Mouse (Mus musculus): ENCODE measurements around the gene Colgalt1. TPM values are rescaled to one million over a fixed set of nuclear protein-coding genes. Genes with fewer than 3 reads are reported as not detected.

Colgalt1 gene
- polyA plus RNA-seq, 2 experiments: 20.7 to 31.4 TPM

- Histone ChIP-seq H3K9ac (replicated peaks) (no peak overlapping the region), H3K4me3 (ENCODE audit: insufficient read depth in 1 of 2, low read depth in 2 of 2, low read length in 2 of 2) (peak overlapping the region; percentile 43 to 51)
Observed at GRCm38 (mm10) chr8:71670621-71671548, 60.1 kb downstream of the Colgalt1 start.

GRCm38 (mm10) chr8:71671549-71671965, 60.8 kb downstream of the Colgalt1 start, which contains the start of gene Unc13a:
Gene Unc13a (minus strand): TSS chr8:71671757.
- DNase-seq (ENCODE audit: low read depth in 3 of 3, low spot score in 3 of 3) (peak; percentile 64 to 65 (median 64)), ATAC-seq (ENCODE audit: insufficient read depth) (peak; percentile 61)
- Histone ChIP-seq H3K27ac (no peak within 1 kb of the TSS), H3K36me3 (replicated peaks; ENCODE audit: control insufficient read depth, insufficient read depth, low read depth) (no peaks in the 10 kb centered on the region), H3K9me3 (ENCODE audit: control insufficient read depth, low read length) (no peaks in the 10 kb centered on the region), H3K4me2 (ENCODE audit: low read depth) (peak within 1 kb of the TSS; percentile 66), H3K9ac (replicated peaks) (no peak within 1 kb of the TSS), H3K4me3 (ENCODE audit: insufficient read depth in 1 of 2, low read depth in 2 of 2, low read length in 2 of 2) (peak within 1 kb of the TSS; percentile 43 to 51), H3K27me3 (ENCODE audit: control insufficient read depth, insufficient read depth, low read length) (peaks cover 32% of the 10 kb centered on the region), H3K4me1 (replicated peaks; ENCODE audit: control insufficient read depth in 2 of 2, insufficient read depth in 2 of 2, low read length in 1 of 2) (peaks cover 4 to 14% of the 10 kb centered on the region in 2 experiments)
- TF ChIP-seq EP300 (IDR thresholded peaks at IDR 0.05; ENCODE audit: low read depth): no peak
- whole genome bisulfite sequencing (ENCODE audit: insufficient replicate concordance): under 1% methylated on average over 42 of the region's 42 CpGs

More at GRCm38 (mm10) chr8:71670621-71671548, 60.1 kb downstream of the Colgalt1 start:
- H3K27ac ChIP-seq: no peak overlapping the region
- H3K4me2 ChIP-seq (ENCODE audit: low read depth): peak overlapping the region; percentile 66
- ATAC-seq (ENCODE audit: insufficient read depth) (peak; percentile 29; the same call in 1 of the 2 replicates), DNase-seq (ENCODE audit: low read depth in 3 of 3, low spot score in 3 of 3) (no peak)
- H3K9me3 ChIP-seq (ENCODE audit: control insufficient read depth, low read length): no peaks in the 10 kb centered on the region
- H3K4me1 ChIP-seq (replicated peaks; ENCODE audit: control insufficient read depth in 2 of 2, insufficient read depth in 2 of 2, low read length in 1 of 2): peaks cover 4 to 14% of the 10 kb centered on the region in 2 experiments
- H3K36me3 ChIP-seq (replicated peaks; ENCODE audit: control insufficient read depth, insufficient read depth, low read depth): no peaks in the 10 kb centered on the region
- H3K27me3 ChIP-seq (ENCODE audit: control insufficient read depth, insufficient read depth, low read length): peaks cover 32% of the 10 kb centered on the region
- TF ChIP-seq EP300 (IDR thresholded peaks at IDR 0.05; ENCODE audit: low read depth) (no peak), CTCF (IDR thresholded peaks at IDR 0.05; ENCODE audit: low read depth) (no peak)
- under 1% methylated on average over 60 of the region's 64 CpGs for WGBS (ENCODE audit: insufficient replicate concordance)

- H3K4me3 ChIP-seq (ENCODE audit: insufficient read depth in 1 of 2, low read depth in 2 of 2, low read length in 2 of 2): no peak overlapping the region; a peak in 1 of 4 replicates
Observed at GRCm38 (mm10) chr8:71672168-71672735, 61.5 kb downstream of the Colgalt1 start.

GRCm38 (mm10) chr8:71674071-71674470, 63.3 kb downstream of the Colgalt1 start:
- peaks cover 13 to 21% of the 10 kb centered on the region in 2 experiments for H3K4me1 ChIP-seq (replicated peaks; ENCODE audit: control insufficient read depth in 2 of 2, insufficient read depth in 2 of 2, low read length in 1 of 2)
- H3K27ac ChIP-seq: no peak overlapping the region
- no peak for TF ChIP-seq CTCF (IDR thresholded peaks at IDR 0.05; ENCODE audit: low read depth)
- ATAC-seq (ENCODE audit: insufficient read depth) (no peak), DNase-seq (ENCODE audit: low read depth in 3 of 3, low spot score in 3 of 3) (no peak)
- H3K36me3 ChIP-seq (replicated peaks; ENCODE audit: control insufficient read depth, insufficient read depth, low read depth): no peaks in the 10 kb centered on the region
- H3K27me3 ChIP-seq (ENCODE audit: control insufficient read depth, insufficient read depth, low read length): peaks cover 23% of the 10 kb centered on the region
- H3K4me3 ChIP-seq (ENCODE audit: insufficient read depth in 1 of 2, low read depth in 2 of 2, low read length in 2 of 2): no peak overlapping the region
- no peak overlapping the region for H3K9ac ChIP-seq (replicated peaks)
- H3K9me3 ChIP-seq (ENCODE audit: control insufficient read depth, low read length): no peaks in the 10 kb centered on the region
- 66% methylated on average over 2 of the region's 2 CpGs for WGBS (ENCODE audit: insufficient replicate concordance)
- no peak overlapping the region for H3K4me2 ChIP-seq (ENCODE audit: low read depth)

More at GRCm38 (mm10) chr8:71672168-71672735, 61.5 kb downstream of the Colgalt1 start:
- no peak for ATAC-seq (ENCODE audit: insufficient read depth)
- WGBS (ENCODE audit: insufficient replicate concordance): 56% methylated on average over 6 of the region's 6 CpGs
- H3K9me3 ChIP-seq (ENCODE audit: control insufficient read depth, low read length): no peaks in the 10 kb centered on the region
- H3K27ac ChIP-seq: no peak overlapping the region
- H3K9ac ChIP-seq (replicated peaks): no peak overlapping the region
- H3K4me2 ChIP-seq (ENCODE audit: low read depth): peak overlapping the region; percentile 66
- peaks cover 32% of the 10 kb centered on the region for H3K27me3 ChIP-seq (ENCODE audit: control insufficient read depth, insufficient read depth, low read length)
- no peaks in the 10 kb centered on the region for H3K36me3 ChIP-seq (replicated peaks; ENCODE audit: control insufficient read depth, insufficient read depth, low read depth)
- no peak for TF ChIP-seq EP300 (IDR thresholded peaks at IDR 0.05; ENCODE audit: low read depth)
- TF ChIP-seq CTCF (IDR thresholded peaks at IDR 0.05; ENCODE audit: low read depth): no peak
- peaks cover 8 to 20% of the 10 kb centered on the region in 2 experiments for H3K4me1 ChIP-seq (replicated peaks; ENCODE audit: control insufficient read depth in 2 of 2, insufficient read depth in 2 of 2, low read length in 1 of 2)
- no peak for DNase-seq (ENCODE audit: low read depth in 3 of 3, low spot score in 3 of 3)

Small RNAs within 50 kb of the gene (microRNA-seq; reads per million reads assigned to microRNA genes)
- not detected for gene Mir6769b

Other genes starting within 250 kb of the Colgalt1 start
- 41.9 and 57.2 TPM in 2 replicates for gene Use1, start 244.2 kb upstream of the Colgalt1 start, polyA plus RNA-seq (2012; rRNA removed)
- 46.5 and 48.2 TPM in 2 replicates for gene Use1, start 244.2 kb upstream of the Colgalt1 start, polyA plus RNA-seq (2014; fragmentation: Nextera tagmentation; extraction: Ambion mirVana)
- gene Ocel1, start 239.7 kb upstream of the Colgalt1 start, polyA plus RNA-seq (2012; rRNA removed): 2.8 and 3.1 TPM in 2 replicates
- gene Ocel1, start 239.7 kb upstream of the Colgalt1 start, polyA plus RNA-seq (2014; fragmentation: Nextera tagmentation; extraction: Ambion mirVana): 1.9 and 2.8 TPM in 2 replicates
- gene Nr2f6, start 229.0 kb upstream of the Colgalt1 start, polyA plus RNA-seq (2012; rRNA removed): 20.8 and 23.4 TPM in 2 replicates
- 19.1 and 22.4 TPM in 2 replicates for gene Nr2f6, start 229.0 kb upstream of the Colgalt1 start, polyA plus RNA-seq (2014; fragmentation: Nextera tagmentation; extraction: Ambion mirVana)
- 3.1 and 3.5 TPM in 2 replicates for gene Ushbp1, start 215.2 kb upstream of the Colgalt1 start, polyA plus RNA-seq (2012; rRNA removed)
- 1.5 and 1.9 TPM in 2 replicates for gene Ushbp1, start 215.2 kb upstream of the Colgalt1 start, polyA plus RNA-seq (2014; fragmentation: Nextera tagmentation; extraction: Ambion mirVana)
- gene Babam1, start 214.1 kb upstream of the Colgalt1 start, polyA plus RNA-seq (2012; rRNA removed): 53.6 and 61.2 TPM in 2 replicates
- gene Babam1, start 214.1 kb upstream of the Colgalt1 start, polyA plus RNA-seq (2014; fragmentation: Nextera tagmentation; extraction: Ambion mirVana): 50.6 and 52.3 TPM in 2 replicates
- gene Ankle1, start 205.0 kb upstream of the Colgalt1 start, polyA plus RNA-seq (2012; rRNA removed): 52.5 and 58.0 TPM in 2 replicates
- gene Ankle1, start 205.0 kb upstream of the Colgalt1 start, polyA plus RNA-seq (2014; fragmentation: Nextera tagmentation; extraction: Ambion mirVana): 17.8 and 19.0 TPM in 2 replicates
- 6.6 and 7.5 TPM in 2 replicates for gene Abhd8, start 147.3 kb upstream of the Colgalt1 start, polyA plus RNA-seq (2012; rRNA removed)
- 5.3 and 6.8 TPM in 2 replicates for gene Abhd8, start 147.3 kb upstream of the Colgalt1 start, polyA plus RNA-seq (2014; fragmentation: Nextera tagmentation; extraction: Ambion mirVana)
- gene Mrpl34, start 146.0 kb upstream of the Colgalt1 start, polyA plus RNA-seq (2012; rRNA removed): 45.8 and 73.0 TPM in 2 replicates
- gene Mrpl34, start 146.0 kb upstream of the Colgalt1 start, polyA plus RNA-seq (2014; fragmentation: Nextera tagmentation; extraction: Ambion mirVana): 109 and 114 TPM in 2 replicates
- gene Dda1, start 141.8 kb upstream of the Colgalt1 start, polyA plus RNA-seq (2012; rRNA removed): 24.8 and 25.4 TPM in 2 replicates
- gene Dda1, start 141.8 kb upstream of the Colgalt1 start, polyA plus RNA-seq (2014; fragmentation: Nextera tagmentation; extraction: Ambion mirVana): 34.4 and 36.9 TPM in 2 replicates
- gene Ano8, start 125.0 kb upstream of the Colgalt1 start, polyA plus RNA-seq (2012; rRNA removed): 1.4 and 1.7 TPM in 2 replicates
- 0.14 and 0.15 TPM in 2 replicates for gene Ano8, start 125.0 kb upstream of the Colgalt1 start, polyA plus RNA-seq (2014; fragmentation: Nextera tagmentation; extraction: Ambion mirVana)
- gene Gtpbp3, start 122.9 kb upstream of the Colgalt1 start, polyA plus RNA-seq (2012; rRNA removed): 9.2 and 10.0 TPM in 2 replicates
- gene Gtpbp3, start 122.9 kb upstream of the Colgalt1 start, polyA plus RNA-seq (2014; fragmentation: Nextera tagmentation; extraction: Ambion mirVana): 1.3 and 1.8 TPM in 2 replicates
- gene Plvap, start 99.2 kb upstream of the Colgalt1 start, polyA plus RNA-seq (2012; rRNA removed): 15.4 and 16.8 TPM in 2 replicates
- gene Plvap, start 99.2 kb upstream of the Colgalt1 start, polyA plus RNA-seq (2014; fragmentation: Nextera tagmentation; extraction: Ambion mirVana): 15.9 and 18.4 TPM in 2 replicates
- gene Ccdc194, start 85.3 kb upstream of the Colgalt1 start, polyA plus RNA-seq (2012; rRNA removed): 0.09 and 0.11 TPM in 2 replicates
- gene Ccdc194, start 85.3 kb upstream of the Colgalt1 start, polyA plus RNA-seq (2014; fragmentation: Nextera tagmentation; extraction: Ambion mirVana): 0.19 TPM in 1 of 2 replicates, not detected in the other
- 41.1 and 44.4 TPM in 2 replicates for gene Bst2, start 73.5 kb upstream of the Colgalt1 start, polyA plus RNA-seq (2012; rRNA removed)
- 12.2 and 14.2 TPM in 2 replicates for gene Bst2, start 73.5 kb upstream of the Colgalt1 start, polyA plus RNA-seq (2014; fragmentation: Nextera tagmentation; extraction: Ambion mirVana)
- gene Mvb12a, start 68.1 kb upstream of the Colgalt1 start, polyA plus RNA-seq (2012; rRNA removed): 21.1 and 25.6 TPM in 2 replicates
- gene Mvb12a, start 68.1 kb upstream of the Colgalt1 start, polyA plus RNA-seq (2014; fragmentation: Nextera tagmentation; extraction: Ambion mirVana): 31.1 and 35.2 TPM in 2 replicates
- gene Tmem221, start 52.1 kb upstream of the Colgalt1 start, polyA plus RNA-seq (2012; rRNA removed): 0.13 and 0.25 TPM in 2 replicates
- gene Tmem221, start 52.1 kb upstream of the Colgalt1 start, polyA plus RNA-seq (2014; fragmentation: Nextera tagmentation; extraction: Ambion mirVana): 0.37 and 0.39 TPM in 2 replicates
- gene Nxnl1, start 44.4 kb upstream of the Colgalt1 start, polyA plus RNA-seq (2012; rRNA removed): not detected in 2 replicates
- 0.06 TPM in 2 replicates for gene Nxnl1, start 44.4 kb upstream of the Colgalt1 start, polyA plus RNA-seq (2014; fragmentation: Nextera tagmentation; extraction: Ambion mirVana)
- gene Slc27a1, start 42.1 kb upstream of the Colgalt1 start, polyA plus RNA-seq (2012; rRNA removed): 1.9 and 2.4 TPM in 2 replicates
- gene Slc27a1, start 42.1 kb upstream of the Colgalt1 start, polyA plus RNA-seq (2014; fragmentation: Nextera tagmentation; extraction: Ambion mirVana): 0.28 and 0.71 TPM in 2 replicates
- gene Pgls, start 18.8 kb upstream of the Colgalt1 start, polyA plus RNA-seq (2012; rRNA removed): 45.6 and 58.5 TPM in 2 replicates
- gene Pgls, start 18.8 kb upstream of the Colgalt1 start, polyA plus RNA-seq (2014; fragmentation: Nextera tagmentation; extraction: Ambion mirVana): 104 and 105 TPM in 2 replicates
- gene Fam129c, start 13.3 kb upstream of the Colgalt1 start, polyA plus RNA-seq (2012; rRNA removed): 1.1 TPM in 2 replicates
- gene Fam129c, start 13.3 kb upstream of the Colgalt1 start, polyA plus RNA-seq (2014; fragmentation: Nextera tagmentation; extraction: Ambion mirVana): 0.56 and 0.99 TPM in 2 replicates
- 0.13 and 0.15 TPM in 2 replicates for gene Unc13a, start 60.8 kb downstream of the Colgalt1 start, polyA plus RNA-seq (2012; rRNA removed)
- 0.18 and 0.34 TPM in 2 replicates for gene Unc13a, start 60.8 kb downstream of the Colgalt1 start, polyA plus RNA-seq (2014; fragmentation: Nextera tagmentation; extraction: Ambion mirVana)
- gene Jak3, start 65.3 kb downstream of the Colgalt1 start, polyA plus RNA-seq (2012; rRNA removed): 3.8 and 4.0 TPM in 2 replicates
- gene Jak3, start 65.3 kb downstream of the Colgalt1 start, polyA plus RNA-seq (2014; fragmentation: Nextera tagmentation; extraction: Ambion mirVana): 3.0 and 3.1 TPM in 2 replicates
- 0.48 and 0.73 TPM in 2 replicates for gene Insl3, start 78.2 kb downstream of the Colgalt1 start, polyA plus RNA-seq (2012; rRNA removed)
- 1.2 and 1.5 TPM in 2 replicates for gene Insl3, start 78.2 kb downstream of the Colgalt1 start, polyA plus RNA-seq (2014; fragmentation: Nextera tagmentation; extraction: Ambion mirVana)
- 2.2 and 2.5 TPM in 2 replicates for gene B3gnt3, start 90.8 kb downstream of the Colgalt1 start, polyA plus RNA-seq (2012; rRNA removed)
- gene B3gnt3, start 90.8 kb downstream of the Colgalt1 start, polyA plus RNA-seq (2014; fragmentation: Nextera tagmentation; extraction: Ambion mirVana): 1.8 and 2.0 TPM in 2 replicates
- gene Fcho1, start 114.7 kb downstream of the Colgalt1 start, polyA plus RNA-seq (2012; rRNA removed): 24.1 and 24.6 TPM in 2 replicates
- gene Fcho1, start 114.7 kb downstream of the Colgalt1 start, polyA plus RNA-seq (2014; fragmentation: Nextera tagmentation; extraction: Ambion mirVana): 14.7 and 18.6 TPM in 2 replicates